Mouse (Mus musculus) kidney, embryonic 14.5 days (tissue): ENCODE data around the gene Kcnip4. TPM values are rescaled to one million over a fixed set of nuclear protein-coding genes. Genes with fewer than 3 reads are reported as not detected.

Experiments used
- ATAC-seq: fragments of 200-750 bp; cut with Nextera tagmentation; 2 replicates; pipeline ENCODE4 v1.8.0; 2017; ENCODE audit warnings: moderate number of reproducible peaks, mild to moderate bottlenecking, moderate TSS enrichment, moderate library complexity; ENCODE audit not compliant: low FRiP score, low TSS enrichment
- H3K27ac ChIP-seq: fragments of 300-500 bp; sonication (generic); 2 replicates; pipeline ENCODE4 v1.5.1; 2014; ENCODE audit warnings: low read depth, mild to moderate bottlenecking, low read length, moderate library complexity, mixed read lengths
- H3K27me3 ChIP-seq: fragments of 300-500 bp; sonication (generic); 2 replicates; pipeline ENCODE4 v1.6.1; 2014; ENCODE audit warnings: mild to moderate bottlenecking, low read length; ENCODE audit not compliant: control insufficient read depth, insufficient read depth
- H3K36me3 ChIP-seq: fragments of 300-500 bp; sonication (generic); 2 replicates; pipeline ENCODE4 v1.6.1; 2014; ENCODE audit warnings: low read length, mixed read lengths; ENCODE audit not compliant: control insufficient read depth, insufficient read depth
- H3K4me1 ChIP-seq: fragments of 300-500 bp; sonication (generic); 2 replicates; pipeline ENCODE4 v1.6.1; 2014; ENCODE audit warnings: low read length, mixed read lengths; ENCODE audit not compliant: control insufficient read depth, insufficient read depth
- H3K4me2 ChIP-seq: fragments of 300-500 bp; sonication (generic); replicated peaks from 2 replicates; pipeline ENCODE4 v1.6.1; 2014; ENCODE audit warnings: low read depth, mild to moderate bottlenecking, low read length
- H3K4me3 ChIP-seq: fragments of 300-500 bp; sonication (generic); 2 replicates; pipeline ENCODE4 v1.5.1; 2014; ENCODE audit warnings: mild to moderate bottlenecking, low read length
- H3K9ac ChIP-seq: fragments of 300-500 bp; sonication (generic); 2 replicates; pipeline ENCODE4 v1.6.1; 2014; ENCODE audit warnings: low read depth, mild to moderate bottlenecking, low read length, moderate library complexity
- H3K9me3 ChIP-seq: fragments of 300-500 bp; sonication (generic); 2 replicates; pipeline ENCODE4 v1.6.1; 2016; ENCODE audit warnings: low read length; ENCODE audit not compliant: control insufficient read depth
- WGBS: fragments of 180-500 bp; shearing (Covaris S2); extraction: QIAGEN DNeasy Blood & Tissue Kit; methylation state at CpG from one replicate; pipeline ENCODE4 v1.1.7; 2014; 5-methylcytosine and 5-hydroxymethylcytosine counted together
- polyA plus RNA-seq: library from polyadenylated mRNA; unstranded; fragments of >200 nt; fragmentation: Nextera tagmentation; extraction: Ambion mirVana; gene quantifications from 2 replicates; pipeline ENCODE4 v1.2.1, GENCODE M21; 2014

Gene Kcnip4
- polyA plus RNA-seq, 1 experiment from 2014 or later: 1.4 TPM

DNA sequence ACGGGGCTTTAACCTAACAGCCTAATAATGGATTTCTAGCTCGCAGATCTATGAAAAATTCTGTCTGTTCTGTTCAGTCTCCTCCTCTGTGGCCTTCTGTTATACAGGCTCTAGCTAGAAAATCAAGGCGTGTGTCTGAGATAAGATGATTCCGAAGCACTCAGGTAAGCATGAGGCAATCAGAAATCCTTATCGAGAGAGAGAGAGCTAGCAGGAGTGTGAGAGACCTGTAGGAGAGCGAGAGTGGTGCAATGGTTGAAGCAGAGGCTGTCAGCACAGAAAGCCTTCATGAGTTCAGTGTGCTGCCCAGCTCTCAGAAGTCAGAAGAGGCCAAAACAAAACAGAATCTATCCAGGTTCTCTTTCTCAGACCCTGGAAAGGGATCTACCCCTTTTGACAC is 888.0 kb downstream of the Kcnip4 start:
- no peak overlapping the region for H3K4me2 ChIP-seq
- H3K36me3 ChIP-seq: no peaks in the 10 kb centered on the region
- no peak for ATAC-seq
- 89% methylated on average over 6 of the region's 6 CpGs for WGBS
- H3K27ac ChIP-seq: no peak overlapping the region
- H3K4me3 ChIP-seq: no peak overlapping the region
- H3K27me3 ChIP-seq: no peaks in the 10 kb centered on the region
- no peaks in the 10 kb centered on the region for H3K9me3 ChIP-seq
- no peaks in the 10 kb centered on the region for H3K4me1 ChIP-seq
- no peak overlapping the region for H3K9ac ChIP-seq

- Histone ChIP-seq H3K9me3 (no peaks in the 10 kb centered on the region), H3K4me3 (no peak overlapping the region), H3K36me3 (no peaks in the 10 kb centered on the region), H3K27me3 (no peaks in the 10 kb centered on the region), H3K4me2 (no peak overlapping the region), H3K27ac (no peak overlapping the region), H3K4me1 (no peaks in the 10 kb centered on the region), H3K9ac (no peak overlapping the region)
- no peak for ATAC-seq
- WGBS: 93% methylated on average over 3 of the region's 3 CpGs
These were observed 891.1 kb downstream of the Kcnip4 start for GRCm38 (mm10) chr5:48633631-48634030.

- H3K9me3 ChIP-seq: no peaks in the 10 kb centered on the region
- H3K27me3 ChIP-seq: no peaks in the 10 kb centered on the region
- no peak overlapping the region for H3K27ac ChIP-seq
- no peak overlapping the region for H3K4me3 ChIP-seq
- WGBS: 81% methylated on average over 7 of the region's 7 CpGs
- ATAC-seq: no peak
- H3K4me2 ChIP-seq: no peak overlapping the region
- no peak overlapping the region for H3K9ac ChIP-seq
- H3K4me1 ChIP-seq: no peaks in the 10 kb centered on the region
- no peaks in the 10 kb centered on the region for H3K36me3 ChIP-seq
These were observed 901.3 kb downstream of the Kcnip4 start for GRCm38 (mm10) chr5:48623370-48623769.

DNA sequence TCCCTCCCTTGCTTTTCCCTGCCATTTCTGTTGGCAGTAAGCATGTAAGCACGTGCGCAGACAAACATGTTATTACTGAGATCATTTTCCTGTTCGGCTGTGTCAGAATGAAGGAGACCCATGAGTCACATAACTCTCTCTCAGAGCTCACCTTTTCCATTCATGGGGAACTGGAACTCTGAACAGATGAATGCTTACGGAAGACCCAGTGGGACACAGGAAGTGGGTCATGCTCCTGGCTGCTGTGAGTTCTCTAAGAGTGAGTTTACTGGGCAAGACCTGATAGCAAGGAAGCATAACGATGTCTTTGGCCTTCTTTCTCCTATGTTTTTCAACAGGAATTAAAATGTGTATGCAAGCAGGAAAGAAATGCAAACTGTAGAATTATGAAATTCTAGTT is 917.8 kb downstream of the Kcnip4 start:
- H3K4me3 ChIP-seq: no peak overlapping the region
- H3K9ac ChIP-seq: no peak overlapping the region
- H3K9me3 ChIP-seq: no peaks in the 10 kb centered on the region
- H3K27ac ChIP-seq: no peak overlapping the region
- H3K27me3 ChIP-seq: no peaks in the 10 kb centered on the region
- H3K4me1 ChIP-seq: no peaks in the 10 kb centered on the region
- ATAC-seq: no peak
- WGBS: 84% methylated on average over 5 of the region's 5 CpGs
- H3K4me2 ChIP-seq: no peak overlapping the region
- no peaks in the 10 kb centered on the region for H3K36me3 ChIP-seq

GRCm38 (mm10) chr5:48606281-48606680 is 918.4 kb downstream of the Kcnip4 start:
- ATAC-seq: no peak
- WGBS: 92% methylated on average over 9 of the region's 9 CpGs

GRCm38 (mm10) chr5:48599481-48600040 is 925.1 kb downstream of the Kcnip4 start:
- ATAC-seq: 0 out of 2 replicates have a peak, but pooled peaks have one; percentile 32
- H3K4me1 ChIP-seq: no peaks in the 10 kb centered on the region
- no peaks in the 10 kb centered on the region for H3K9me3 ChIP-seq
- H3K27me3 ChIP-seq: peaks cover 10% of the 10 kb centered on the region; the same call in 1 of the 2 replicates
- WGBS: 2% methylated on average over 12 of the region's 12 CpGs
- peak overlapping the region; percentile 15; the same call in 1 of the 2 replicates for H3K4me3 ChIP-seq
- peak overlapping the region; percentile 38 for H3K4me2 ChIP-seq
- H3K9ac ChIP-seq: no peak overlapping the region
- H3K27ac ChIP-seq: no peak overlapping the region
- no peaks in the 10 kb centered on the region for H3K36me3 ChIP-seq

More at GRCm38 (mm10) chr5:48606281-48606680, 918.4 kb downstream of the Kcnip4 start:
- no peaks in the 10 kb centered on the region for H3K27me3 ChIP-seq
- H3K9me3 ChIP-seq: no peaks in the 10 kb centered on the region
- no peaks in the 10 kb centered on the region for H3K4me1 ChIP-seq
- no peak overlapping the region for H3K9ac ChIP-seq
- no peak overlapping the region for H3K4me2 ChIP-seq
- no peaks in the 10 kb centered on the region for H3K36me3 ChIP-seq
- no peak overlapping the region for H3K27ac ChIP-seq
- no peak overlapping the region for H3K4me3 ChIP-seq

DNA sequence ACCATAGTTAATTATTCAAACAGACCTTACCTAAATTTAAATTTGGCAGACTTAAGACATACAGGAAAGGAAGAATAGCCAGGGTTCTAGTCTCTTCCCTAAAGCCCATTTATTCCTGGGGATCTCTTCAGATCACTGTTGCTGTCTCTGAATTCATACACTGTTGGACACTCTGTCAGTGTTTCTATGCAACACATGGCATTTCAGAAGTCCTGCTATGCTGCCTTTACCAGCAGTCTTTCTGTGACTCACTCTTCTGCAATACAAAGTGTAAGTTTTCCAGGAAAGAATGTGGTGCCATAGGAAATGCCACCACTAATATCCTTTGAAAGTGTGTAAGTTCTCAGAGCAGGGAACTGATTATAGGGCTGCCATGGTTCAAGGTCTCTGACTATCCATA is 936.7 kb downstream of the Kcnip4 start:
- no peaks in the 10 kb centered on the region for H3K9me3 ChIP-seq
- H3K27me3 ChIP-seq: no peaks in the 10 kb centered on the region
- H3K4me2 ChIP-seq: no peak overlapping the region
- no peak for ATAC-seq
- H3K9ac ChIP-seq: no peak overlapping the region
- H3K36me3 ChIP-seq: no peaks in the 10 kb centered on the region
- H3K27ac ChIP-seq: no peak overlapping the region
- no peaks in the 10 kb centered on the region for H3K4me1 ChIP-seq
- H3K4me3 ChIP-seq: no peak overlapping the region

DNA sequence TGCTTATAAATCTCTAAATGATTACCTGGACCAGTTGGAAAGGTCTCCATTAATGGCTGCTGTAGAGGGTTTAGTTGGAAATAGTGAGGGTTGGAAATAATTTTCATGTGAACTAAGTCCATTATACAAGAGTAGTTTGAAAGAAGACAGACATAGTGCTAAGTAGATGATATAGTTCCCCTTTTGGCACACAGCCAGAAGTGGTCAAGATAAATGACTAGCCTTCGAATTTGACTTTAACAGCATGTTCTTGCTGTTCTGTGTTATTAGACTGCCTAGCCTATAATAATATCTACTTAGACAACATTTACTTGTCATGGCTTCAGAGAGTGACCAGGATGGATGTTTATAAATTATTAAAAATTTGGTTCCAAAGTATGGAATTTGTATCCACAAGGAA is 941.3 kb downstream of the Kcnip4 start:
- no peak overlapping the region for H3K27ac ChIP-seq
- no peak overlapping the region for H3K9ac ChIP-seq
- whole genome bisulfite sequencing: 67% methylated on average over 1 of the region's 1 CpGs
- ATAC-seq: 0 out of 2 replicates have a peak, but pooled peaks have one; percentile 32
- H3K9me3 ChIP-seq: no peaks in the 10 kb centered on the region
- H3K4me1 ChIP-seq: no peaks in the 10 kb centered on the region
- H3K36me3 ChIP-seq: no peaks in the 10 kb centered on the region
- no peaks in the 10 kb centered on the region for H3K27me3 ChIP-seq
- no peak overlapping the region for H3K4me3 ChIP-seq
- H3K4me2 ChIP-seq: no peak overlapping the region

DNA sequence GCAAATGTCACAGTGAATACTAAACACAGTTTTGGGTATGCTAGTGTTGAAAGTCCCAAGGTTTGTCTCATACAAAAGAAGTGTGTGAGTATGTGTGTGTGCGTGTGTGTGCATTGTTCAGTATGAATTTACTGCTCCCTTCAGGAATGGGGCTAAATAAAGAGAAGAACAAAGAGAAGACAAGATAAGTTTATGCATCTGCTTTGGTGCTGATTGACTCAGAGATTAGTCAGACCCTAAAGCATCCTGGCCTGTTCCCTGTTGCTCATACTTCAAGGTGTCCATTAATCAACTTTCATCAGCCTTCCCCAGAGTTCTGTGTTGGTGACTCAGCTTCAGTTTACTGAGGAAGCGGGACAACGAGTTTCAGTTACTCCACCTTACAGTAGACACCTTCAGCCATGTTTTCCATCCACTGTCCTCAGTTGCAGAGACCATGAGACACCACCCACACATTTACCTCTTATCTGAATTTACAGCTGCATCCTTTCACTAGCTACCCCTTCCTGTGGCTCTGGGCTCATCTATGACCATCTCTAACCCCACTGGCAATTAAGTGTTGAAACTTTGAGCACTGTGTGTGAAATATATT is 960.6 kb downstream of the Kcnip4 start:
- Histone ChIP-seq H3K4me1 (no peaks in the 10 kb centered on the region), H3K4me3 (no peak overlapping the region), H3K9me3 (no peaks in the 10 kb centered on the region), H3K4me2 (no peak overlapping the region), H3K27ac (no peak overlapping the region), H3K36me3 (no peaks in the 10 kb centered on the region), H3K9ac (no peak overlapping the region), H3K27me3 (no peaks in the 10 kb centered on the region)
- 76% methylated on average over 3 of the region's 3 CpGs for WGBS
- no peak for ATAC-seq
